Mouse (Mus musculus) forebrain, embryonic 11.5 days (tissue): ENCODE results near the gene Cc2d2b. TPM values are rescaled to one million over a fixed set of nuclear protein-coding genes. Genes with fewer than 3 reads are reported as not detected.

Experiments
- ATAC-seq: fragments of 200-750 bp; cut with Nextera tagmentation; replicated peaks from 2 replicates; pipeline ENCODE4 v1.8.0; 2017; ENCODE audit warnings: moderate TSS enrichment; ENCODE audit not compliant: low FRiP score
- DNase-seq: peaks from one replicate; pipeline ENCODE4 v3.0.0-alpha.2; 2017; ENCODE audit warnings: low spot score
- H3K27ac ChIP-seq: fragments of 300-500 bp; sonication (generic); 2 replicates; pipeline ENCODE4 v1.5.1; 2014; ENCODE audit warnings: low read depth, low read length
- H3K27me3 ChIP-seq: fragments of 300-500 bp; sonication (generic); 2 replicates; pipeline ENCODE4 v1.6.1; 2014; ENCODE audit warnings: mild to moderate bottlenecking, low read length, mixed read lengths; ENCODE audit not compliant: control insufficient read depth, insufficient read depth
- H3K36me3 ChIP-seq: fragments of 300-500 bp; sonication (generic); 2 replicates; pipeline ENCODE4 v1.6.1; 2014; ENCODE audit warnings: mild to moderate bottlenecking, low read length, moderate library complexity, mixed read lengths; ENCODE audit not compliant: control insufficient read depth, insufficient read depth
- H3K4me1 ChIP-seq: fragments of 300-500 bp; sonication (generic); replicated peaks from 2 replicates; pipeline ENCODE4 v1.6.1; 2014; ENCODE audit warnings: low read length, mixed read lengths; ENCODE audit not compliant: control insufficient read depth, insufficient read depth
- H3K4me2 ChIP-seq: fragments of 300-500 bp; sonication (generic); 2 replicates; pipeline ENCODE4 v1.6.1; 2014; ENCODE audit warnings: low read depth, mild to moderate bottlenecking, low read length, moderate library complexity, mixed read lengths; ENCODE audit not compliant: severe bottlenecking
- H3K4me3 ChIP-seq: fragments of 300-500 bp; sonication (generic); 2 replicates; pipeline ENCODE4 v1.5.1; 2014; ENCODE audit warnings: low read depth, low read length
- H3K9ac ChIP-seq: fragments of 300-500 bp; sonication (generic); 2 replicates; pipeline ENCODE4 v1.6.1; 2014; ENCODE audit warnings: low read length
- H3K9me3 ChIP-seq: fragments of 300-500 bp; sonication (generic); 2 replicates; pipeline ENCODE4 v1.6.1; 2016; ENCODE audit warnings: low read length, mixed read lengths; ENCODE audit not compliant: control insufficient read depth
- WGBS: fragments of 180-500 bp; shearing (Covaris S2); extraction: QIAGEN DNeasy Blood & Tissue Kit; methylation state at CpG from one replicate; pipeline ENCODE4 v1.1.7; 2014; 5-methylcytosine and 5-hydroxymethylcytosine counted together
- polyA plus RNA-seq: library from polyadenylated mRNA; unstranded; fragments of >200 nt; fragmentation: Nextera tagmentation; extraction: Ambion mirVana; gene quantifications from 2 replicates; pipeline ENCODE4 v1.2.1, GENCODE M21; 2014

Cc2d2b gene
- 0.11 and 0.12 TPM in 2 replicates for polyA plus RNA-seq

GRCm38 (mm10) chr19:40748559-40748958, at the start of gene Cc2d2b:
Gene Cc2d2b, plus strand, starts transcription at chr19:40748753.
- Histone ChIP-seq H3K4me1 (no peaks in the 10 kb centered on the region), H3K27ac (no peak within 1 kb of the TSS), H3K4me3 (no peak within 1 kb of the TSS), H3K27me3 (no peaks in the 10 kb centered on the region), H3K4me2 (no peak within 1 kb of the TSS), H3K9ac (no peak within 1 kb of the TSS), H3K36me3 (no peaks in the 10 kb centered on the region), H3K9me3 (no peaks in the 10 kb centered on the region)
- WGBS: 80% methylated on average over 14 of the region's 17 CpGs
- ATAC-seq (no peak), DNase-seq (no peak)

- no peak overlapping the region for H3K4me3 ChIP-seq
- H3K36me3 ChIP-seq: no peaks in the 10 kb centered on the region
- DNase-seq (no peak), ATAC-seq (no peak)
- 41% methylated on average over 5 of the region's 5 CpGs for WGBS
- H3K27me3 ChIP-seq: no peaks in the 10 kb centered on the region
- H3K9me3 ChIP-seq: no peaks in the 10 kb centered on the region
- no peak overlapping the region for H3K9ac ChIP-seq
- H3K4me1 ChIP-seq: 0 out of 2 replicates have a peak, but pooled peaks cover 1% of the 10 kb centered on the region
- no peak overlapping the region for H3K27ac ChIP-seq
- H3K4me2 ChIP-seq: no peak overlapping the region
Measured at GRCm38 (mm10) chr19:40699816-40700215, 48.7 kb upstream of the Cc2d2b start.

GRCm38 (mm10) chr19:40702406-40702805, 46.1 kb upstream of the Cc2d2b start:
- no peaks in the 10 kb centered on the region for H3K36me3 ChIP-seq
- no peaks in the 10 kb centered on the region for H3K9me3 ChIP-seq
- H3K27ac ChIP-seq: no peak overlapping the region
- 0 out of 2 replicates have a peak, but pooled peaks cover 1% of the 10 kb centered on the region for H3K4me1 ChIP-seq
- H3K27me3 ChIP-seq: no peaks in the 10 kb centered on the region
- H3K9ac ChIP-seq: no peak overlapping the region
- H3K4me2 ChIP-seq: no peak overlapping the region
- ATAC-seq: no peak
- 68% methylated on average over 4 of the region's 4 CpGs for WGBS
- DNase-seq: no peak
- no peak overlapping the region for H3K4me3 ChIP-seq

GRCm38 (mm10) chr19:40712889-40713628, 35.5 kb upstream of the Cc2d2b start:
- no peak overlapping the region for H3K4me3 ChIP-seq
- DNase-seq (no peak), ATAC-seq (no peak)
- H3K9ac ChIP-seq: no peak overlapping the region
- H3K36me3 ChIP-seq: no peaks in the 10 kb centered on the region
- H3K4me1 ChIP-seq: no peaks in the 10 kb centered on the region
- no peaks in the 10 kb centered on the region for H3K9me3 ChIP-seq
- H3K4me2 ChIP-seq: no peak overlapping the region
- no peaks in the 10 kb centered on the region for H3K27me3 ChIP-seq
- 84% methylated on average over 16 of the region's 16 CpGs for WGBS
- H3K27ac ChIP-seq: no peak overlapping the region

- H3K4me1 ChIP-seq: no peaks in the 10 kb centered on the region
- H3K36me3 ChIP-seq: no peaks in the 10 kb centered on the region
- no peak overlapping the region for H3K4me2 ChIP-seq
- 84% methylated on average over 5 of the region's 5 CpGs for WGBS
- ATAC-seq (no peak), DNase-seq (no peak)
- no peak overlapping the region for H3K4me3 ChIP-seq
- H3K27me3 ChIP-seq: no peaks in the 10 kb centered on the region
- H3K27ac ChIP-seq: no peak overlapping the region
- H3K9ac ChIP-seq: no peak overlapping the region
- H3K9me3 ChIP-seq: no peaks in the 10 kb centered on the region
Measured at GRCm38 (mm10) chr19:40714700-40715099, 33.9 kb upstream of the Cc2d2b start.

GRCm38 (mm10) chr19:40716981-40717380, 31.6 kb upstream of the Cc2d2b start:
- no peak overlapping the region for H3K4me3 ChIP-seq
- no peaks in the 10 kb centered on the region for H3K27me3 ChIP-seq
- no peaks in the 10 kb centered on the region for H3K4me1 ChIP-seq
- H3K36me3 ChIP-seq: no peaks in the 10 kb centered on the region
- no peaks in the 10 kb centered on the region for H3K9me3 ChIP-seq
- no peak overlapping the region for H3K27ac ChIP-seq
- no peak overlapping the region for H3K4me2 ChIP-seq
- 92% methylated on average over 6 of the region's 6 CpGs for WGBS
- peak; percentile 22 for DNase-seq
- H3K9ac ChIP-seq: no peak overlapping the region
- no peak for ATAC-seq

- DNase-seq (peak; percentile 21), ATAC-seq (no peak)
- H3K27ac ChIP-seq: no peak overlapping the region
- no peak overlapping the region for H3K4me3 ChIP-seq
- 60% methylated on average over 11 of the region's 11 CpGs for WGBS
- no peaks in the 10 kb centered on the region for H3K27me3 ChIP-seq
- no peaks in the 10 kb centered on the region for H3K36me3 ChIP-seq
- no peaks in the 10 kb centered on the region for H3K4me1 ChIP-seq
- no peak overlapping the region for H3K4me2 ChIP-seq
- no peak overlapping the region for H3K9ac ChIP-seq
- no peaks in the 10 kb centered on the region for H3K9me3 ChIP-seq
Measured at GRCm38 (mm10) chr19:40719439-40720105, 29.0 kb upstream of the Cc2d2b start.

- no peaks in the 10 kb centered on the region for H3K4me1 ChIP-seq
- no peak overlapping the region for H3K4me2 ChIP-seq
- no peak overlapping the region for H3K27ac ChIP-seq
- no peak overlapping the region for H3K9ac ChIP-seq
- no peaks in the 10 kb centered on the region for H3K27me3 ChIP-seq
- H3K4me3 ChIP-seq: no peak overlapping the region
- 89% methylated on average over 12 of the region's 12 CpGs for WGBS
- no peaks in the 10 kb centered on the region for H3K36me3 ChIP-seq
- no peaks in the 10 kb centered on the region for H3K9me3 ChIP-seq
- ATAC-seq (no peak), DNase-seq (peak; percentile 49)
Measured at GRCm38 (mm10) chr19:40720381-40720780, 28.2 kb upstream of the Cc2d2b start.
